In genomic region chr11:89665170-89665880, GRCm38 (mm10) we compare ENCODE assay signal across 27 mouse cellular contexts.
DNase-seq lines count a peak whose midpoint lies in the region; ATAC-seq and TF ChIP-seq lines count a peak whose summit lies in the region.
"Had no signal": no experiment of that assay in that cellular context is flagged by ENCODE, and none has a peak within 500 bp of the region (broad histone marks: within the 10 kb centered on the region; RNA-seq: fewer than 3 reads in every experiment).

No protein-coding gene starts in this region.

- no peaks in the 10 kb centered on the region for H3K4me1 ChIP-seq in kidney, adult 2 months (ENCODE audit: control insufficient read depth, insufficient read depth, low read length)
- no peaks in the 10 kb centered on the region for H3K4me1 ChIP-seq in neural tube, embryonic 12.5 days
- H3K4me1 ChIP-seq: heart, embryonic 13.5 days; liver, embryonic 12.5 days had no signal

- H3K4me2 ChIP-seq in neural tube, embryonic 12.5 days (replicated peaks): no peak overlapping the region
- H3K4me2 ChIP-seq: forebrain, embryonic 15.5 days; heart, embryonic 13.5 days; limb, embryonic 12.5 days; liver, embryonic 12.5 days had no signal

- no peak overlapping the region for H3K9ac ChIP-seq in neural tube, embryonic 12.5 days
- H3K9ac ChIP-seq: forebrain, embryonic 15.5 days; heart, embryonic 13.5 days; limb, embryonic 12.5 days; liver, embryonic 12.5 days had no signal

- H3K4me3 ChIP-seq in kidney, adult 2 months (ENCODE audit: insufficient read depth, low read depth, low read length): no peak overlapping the region
- no peak overlapping the region for H3K4me3 ChIP-seq in neural tube, embryonic 12.5 days
- H3K4me3 ChIP-seq: forebrain, embryonic 15.5 days; heart, adult 2 months; heart, embryonic 13.5 days; limb, embryonic 12.5 days; liver, embryonic 12.5 days had no signal

- TF ChIP-seq CTCF in kidney, adult 2 months (conservative IDR thresholded peaks at IDR 0.05; ENCODE audit: insufficient read depth, insufficient read length, low read depth, low read length): no peak

- no peaks in the 10 kb centered on the region for H3K27me3 ChIP-seq in kidney, adult 2 months (replicated peaks; ENCODE audit: control insufficient read depth, insufficient read depth, low read length)
- no peaks in the 10 kb centered on the region for H3K27me3 ChIP-seq in neural tube, embryonic 12.5 days (replicated peaks)
- H3K27me3 ChIP-seq: forebrain, embryonic 15.5 days; heart, embryonic 13.5 days; liver, embryonic 12.5 days had no signal

- TF ChIP-seq POLR2A in kidney, adult 2 months (IDR thresholded peaks at IDR 0.05; ENCODE audit: low read depth, low read length): no peak

- WGBS in kidney, adult 2 months: 57% methylated on average over 14 of the region's 14 CpGs
- 63% methylated on average over 14 of the region's 14 CpGs for WGBS in neural tube, embryonic 12.5 days

- no peaks in the 10 kb centered on the region for H3K36me3 ChIP-seq in kidney, adult 2 months (ENCODE audit: control insufficient read depth, insufficient read depth, low read length)
- no peaks in the 10 kb centered on the region for H3K36me3 ChIP-seq in neural tube, embryonic 12.5 days
- H3K36me3 ChIP-seq: forebrain, embryonic 15.5 days; heart, embryonic 13.5 days; limb, embryonic 12.5 days; liver, embryonic 12.5 days had no signal

- DNase-seq in embryo, embryonic 11 days: peak; percentile 8
- no peak for DNase-seq in embryo, embryonic 9.5 days (ENCODE audit: extremely low spot score)
- DNase-seq in kidney, adult 2 months: peak; percentile 7
- DNase-seq in kidney, postnatal 14 days: no peak
- no peak for DNase-seq in neural tube, embryonic 10.5 days (ENCODE audit: extremely low spot score, low spot score)
- no peak for DNase-seq in spleen, postnatal 10 days (ENCODE audit: low spot score in 2 of 2)
- DNase-seq: adrenal gland, adult 8-10 months; cerebellum, adult 2 months; cerebellum, postnatal 25 days; gastrocnemius, postnatal 36 days; heart, adult 2 months; heart, postnatal 14 days; kidney, adult 8-10 months; layer of hippocampus, postnatal 36 days; lung, adult 18-20 months; lung, postnatal 14 days; retina, postnatal 1 day; right cerebral cortex, postnatal 25 days; thymus, postnatal 36 days had no signal

- H3K9me3 ChIP-seq in neural tube, embryonic 12.5 days: no peaks in the 10 kb centered on the region
- H3K9me3 ChIP-seq: forebrain, embryonic 15.5 days; heart, embryonic 13.5 days; limb, embryonic 12.5 days; liver, embryonic 12.5 days had no signal

- ATAC-seq in neural tube, embryonic 12.5 days (ENCODE audit: low FRiP score, low read depth): peak; percentile 71
- ATAC-seq: activated CD4-positive, CD25-positive, alpha-beta regulatory T cell, adult 4 months; forebrain, embryonic 15.5 days; inflammation-experienced regulatory T-cells, adult 6 months; liver, embryonic 12.5 days; midbrain, embryonic 16.5 days had no signal

- H3K27ac ChIP-seq in kidney, adult 2 months (ENCODE audit: insufficient read depth, low read depth, low read length): no peak overlapping the region
- H3K27ac ChIP-seq in neural tube, embryonic 12.5 days: no peak overlapping the region
- H3K27ac ChIP-seq: forebrain, embryonic 15.5 days; heart, adult 2 months; heart, embryonic 13.5 days; limb, embryonic 12.5 days; liver, embryonic 12.5 days had no signal

Comparison
In these comparisons a context has a peak if more than half of its experiments do, and no peak if none do; other contexts are left out.
1. DNase-seq: peak in embryo, embryonic 11 days (single experiment) and kidney, adult 2 months (single experiment); none in embryo, embryonic 9.5 days (single experiment), kidney, postnatal 14 days (single experiment), neural tube, embryonic 10.5 days (single experiment) and spleen, postnatal 10 days (0 of 2).